Mouse (Mus musculus): Measurements from ENCODE around the gene Cdh1. TPM values are rescaled to one million over a fixed set of nuclear protein-coding genes. Genes with fewer than 3 reads are reported as not detected.
A peak's percentile ranks its signal among the peaks of the same experiment; 100 is the strongest.
"Not testable (repeated sequence)": the region's sequence is repeated elsewhere in the genome, so short reads cannot be mapped to it uniquely, and the experiment has no call there.

Cdh1 gene
- total RNA-seq, 2 experiments from 2014 or later = 0.88 to 4.6 TPM

DNA sequence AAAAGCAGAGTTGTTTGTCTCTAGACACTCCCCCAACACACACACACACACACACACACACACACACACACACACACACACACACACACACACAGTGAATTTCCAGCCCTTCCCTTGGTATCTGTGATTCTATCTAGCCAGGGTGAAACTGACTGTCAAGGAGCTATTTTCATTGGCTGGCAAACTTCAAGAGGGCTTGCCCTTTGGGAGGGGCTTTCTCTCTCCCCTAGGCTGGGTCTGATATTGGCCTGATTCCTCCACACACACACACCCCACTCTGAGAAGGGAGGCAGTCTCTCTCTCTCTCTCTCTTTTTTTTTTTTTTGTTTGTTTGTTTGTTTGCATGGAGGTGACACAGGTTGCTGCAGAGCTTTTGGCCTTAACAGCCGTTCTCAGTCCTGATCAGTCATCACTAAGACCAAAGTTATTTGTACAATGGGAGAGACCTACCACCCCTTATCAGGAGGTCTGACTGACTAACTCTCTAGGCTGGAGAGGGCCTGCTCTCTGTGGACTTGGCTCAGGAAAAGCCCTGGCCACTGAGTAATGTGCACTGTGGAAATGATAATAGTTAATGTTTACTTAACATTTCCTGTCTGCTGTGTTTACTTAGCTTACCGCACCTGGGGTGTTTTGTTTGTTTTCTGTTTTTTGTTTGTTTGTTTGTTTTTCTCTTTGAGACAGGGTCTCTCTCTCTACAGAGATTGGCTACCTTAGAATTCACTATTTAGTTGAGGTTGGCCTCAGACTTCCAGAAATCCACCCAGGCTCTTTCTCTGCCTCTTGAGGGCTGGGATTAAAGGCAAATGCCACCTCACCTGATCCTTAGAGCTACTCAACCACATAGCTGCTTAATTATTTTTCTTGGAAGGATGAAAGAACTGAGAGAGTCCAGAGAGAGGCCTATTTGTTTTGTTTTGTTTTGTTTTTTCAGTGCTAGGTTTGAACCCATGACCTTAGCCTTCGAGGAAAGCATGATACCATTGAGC, 14.4 kb upstream of the Cdh1 start:
- no peak for ATAC-seq (replicated peaks; ENCODE audit: poor library complexity, severe bottlenecking)

DNA sequence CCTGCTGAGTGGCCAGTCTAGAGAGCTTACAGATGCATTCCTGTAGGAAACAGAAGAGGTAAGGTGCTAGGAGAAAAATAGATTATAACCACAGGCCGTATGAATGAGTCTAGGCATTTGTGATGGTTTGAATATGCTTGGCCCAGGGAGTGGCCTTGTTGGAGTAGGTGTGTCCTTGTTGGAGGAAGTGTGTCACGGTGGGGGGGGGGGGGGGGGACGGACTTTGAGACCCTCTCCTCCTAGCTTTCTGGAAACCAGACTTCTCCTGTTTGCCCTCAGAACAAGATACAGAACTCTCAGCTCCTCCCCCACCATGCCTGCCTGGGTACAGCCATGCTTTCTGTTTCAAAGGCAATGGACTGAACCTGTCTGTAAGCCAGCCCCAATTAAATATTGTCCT, 10.7 kb upstream of the Cdh1 start:
- ATAC-seq (replicated peaks; ENCODE audit: poor library complexity, severe bottlenecking) = no peak

DNA sequence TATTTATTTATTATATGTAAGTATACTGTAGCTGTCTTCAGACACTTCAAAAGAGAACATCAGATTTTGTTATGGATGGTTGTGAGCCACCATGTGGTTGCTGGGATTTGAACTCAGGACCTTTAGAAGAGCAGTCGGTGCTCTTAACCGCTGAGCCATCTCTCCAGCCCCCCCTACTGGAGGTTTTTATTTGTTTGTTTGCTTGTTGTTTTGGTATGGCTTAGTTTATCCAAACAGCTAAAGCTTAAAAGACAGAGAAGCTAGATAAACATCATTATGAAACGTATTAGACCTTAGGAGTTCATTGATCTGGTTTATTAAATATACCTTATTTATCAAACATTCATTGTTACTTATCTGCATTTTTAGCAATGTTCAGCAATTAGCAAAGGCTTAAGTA, 7.5 kb upstream of the Cdh1 start:
- ATAC-seq (replicated peaks; ENCODE audit: poor library complexity, severe bottlenecking) = not testable (repeated sequence)

DNA sequence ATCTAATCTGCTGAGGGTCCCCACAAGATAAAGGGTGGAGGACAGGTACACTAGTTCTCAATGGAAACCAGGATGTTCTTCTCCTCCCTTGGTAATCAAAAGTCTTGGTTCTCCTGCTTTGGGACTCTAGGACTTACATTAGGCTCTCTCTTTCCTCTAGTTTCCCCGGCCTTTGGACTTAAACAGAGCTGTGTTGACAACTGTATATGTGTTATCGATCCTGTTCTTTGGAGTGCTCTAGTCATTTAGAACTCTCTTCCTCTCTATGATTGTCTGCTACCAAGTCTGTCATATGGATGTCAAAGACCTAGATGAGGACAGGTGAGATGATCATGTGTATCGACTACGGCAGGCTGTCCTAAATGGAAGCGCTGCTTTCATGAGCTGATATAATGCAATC, 6.1 kb upstream of the Cdh1 start:
- no peak for ATAC-seq (replicated peaks; ENCODE audit: poor library complexity, severe bottlenecking)

DNA sequence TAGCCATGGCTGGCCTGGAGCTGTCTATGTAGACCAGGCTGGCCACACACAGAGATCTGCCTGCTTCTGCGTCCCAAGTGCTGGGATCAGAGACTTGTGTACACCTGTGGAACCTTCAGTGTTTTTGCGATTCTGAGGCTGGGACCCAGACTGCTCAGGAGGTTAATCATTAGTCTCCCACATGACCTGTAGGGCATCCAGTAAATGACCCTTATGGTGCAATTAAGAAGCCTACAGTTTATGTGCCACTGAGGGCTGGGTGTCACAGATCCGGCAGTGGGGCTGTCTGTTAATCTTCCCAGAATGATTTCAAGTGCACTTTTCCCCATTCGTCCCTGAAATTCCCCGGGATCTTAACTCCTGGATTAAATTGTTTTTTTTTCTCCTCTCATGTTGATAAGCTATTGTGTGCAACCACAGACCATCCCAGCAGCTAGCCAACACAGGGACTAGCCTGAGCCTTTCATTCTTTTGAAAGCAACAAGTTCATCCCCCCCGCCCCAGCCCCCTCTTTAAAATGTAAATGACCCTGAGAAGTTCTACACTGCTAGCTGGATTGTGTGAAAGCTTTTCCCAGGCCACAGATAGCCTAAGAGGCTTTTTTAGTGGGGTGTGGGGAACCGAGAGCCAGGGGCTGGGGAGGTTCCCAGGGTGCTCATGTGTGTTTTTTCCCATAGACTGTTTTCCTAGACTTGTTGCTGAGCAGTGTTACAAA, 3.7 kb upstream of the Cdh1 start:
- ATAC-seq (replicated peaks; ENCODE audit: poor library complexity, severe bottlenecking) = no peak

DNA sequence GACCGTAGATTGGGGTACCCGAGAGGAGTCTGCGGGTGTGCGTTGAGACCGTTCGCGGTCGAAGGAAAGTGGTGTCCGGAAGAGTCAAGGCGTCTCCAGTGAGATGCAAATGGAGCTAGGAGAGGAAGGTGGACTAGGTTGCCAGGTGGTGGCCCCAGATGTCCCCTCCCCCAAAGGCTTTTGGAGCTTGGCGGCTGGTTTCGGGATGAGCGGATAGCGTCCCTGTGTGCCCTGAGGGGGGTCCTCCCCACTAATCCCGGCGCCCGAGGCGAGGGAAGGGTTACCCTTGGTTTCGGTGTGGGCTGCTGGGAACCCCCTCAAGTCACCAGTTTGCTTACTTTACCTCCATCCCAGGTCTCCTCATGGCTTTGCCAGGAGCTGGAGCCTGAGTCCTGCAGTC, 782 bp downstream of the Cdh1 start:
- ATAC-seq (replicated peaks; ENCODE audit: poor library complexity, severe bottlenecking) = no peak

DNA sequence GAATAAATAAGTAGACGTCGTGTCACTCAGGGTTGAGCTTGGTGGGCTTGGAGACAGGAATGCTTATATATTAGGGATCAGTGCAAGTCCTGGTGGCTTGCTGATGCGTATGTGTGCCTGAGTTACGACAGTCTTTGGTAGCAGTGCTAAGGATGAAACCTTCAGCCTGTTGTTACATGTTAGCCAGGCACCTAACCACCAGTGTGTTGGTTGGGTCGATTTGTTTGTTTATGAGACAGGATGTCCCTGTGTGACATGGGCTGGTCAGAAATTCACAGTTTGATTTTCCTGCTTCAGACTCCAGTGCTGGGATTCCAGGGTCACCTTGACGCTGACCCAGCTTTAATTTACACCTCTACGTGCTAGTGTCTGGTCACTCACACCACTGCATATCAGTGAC, 2.5 kb downstream of the Cdh1 start:
- no peak for ATAC-seq (replicated peaks; ENCODE audit: poor library complexity, severe bottlenecking)

DNA sequence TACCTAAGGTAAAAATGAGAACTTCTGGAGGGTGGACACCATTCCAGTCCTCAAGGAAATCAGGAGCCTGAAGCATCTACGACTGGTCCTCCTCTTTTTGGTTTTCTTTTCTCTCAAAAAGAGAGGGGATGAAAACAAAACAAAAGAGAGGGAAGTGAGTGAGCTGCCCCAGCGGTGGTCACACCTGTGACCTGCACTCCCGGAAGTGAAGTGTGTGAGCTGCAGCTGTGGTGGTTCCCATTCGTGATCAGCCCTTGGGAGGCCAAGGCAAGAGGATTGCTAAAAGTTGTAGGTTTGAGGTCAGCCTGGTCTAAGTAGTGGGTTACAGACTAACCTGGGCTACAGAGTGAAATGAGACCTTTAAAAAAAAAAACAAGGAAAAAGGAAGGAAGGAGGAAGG, 3.0 kb downstream of the Cdh1 start:
- ATAC-seq (replicated peaks; ENCODE audit: poor library complexity, severe bottlenecking) = no peak

DNA sequence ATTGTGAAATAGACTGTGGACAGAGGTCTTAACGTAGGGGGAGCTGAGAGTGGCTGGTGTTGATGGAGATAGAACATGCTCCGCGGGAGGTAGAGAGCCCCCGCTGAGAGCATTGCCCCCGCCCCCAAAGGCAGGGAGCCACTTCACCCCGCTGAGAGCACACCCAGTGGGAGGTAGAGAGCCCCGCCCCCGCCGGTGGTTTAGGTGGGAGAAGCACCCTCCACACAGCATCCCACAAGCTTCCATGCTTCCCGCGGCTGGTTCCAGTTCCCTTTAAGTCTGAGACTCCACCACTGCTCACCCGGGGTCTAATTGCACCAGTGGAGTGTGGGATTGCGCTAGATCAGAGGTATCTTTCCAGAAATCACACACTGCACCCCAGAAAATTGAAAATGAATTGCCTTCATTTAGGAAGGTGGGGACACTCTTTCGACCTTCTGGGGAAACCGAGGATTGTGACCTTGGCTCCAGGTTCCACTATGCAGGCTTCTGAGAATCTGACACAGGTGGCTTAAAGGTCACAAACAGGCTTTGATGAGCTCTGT, 3.5 kb downstream of the Cdh1 start:
- ATAC-seq (replicated peaks; ENCODE audit: poor library complexity, severe bottlenecking) = peak; percentile 44

DNA sequence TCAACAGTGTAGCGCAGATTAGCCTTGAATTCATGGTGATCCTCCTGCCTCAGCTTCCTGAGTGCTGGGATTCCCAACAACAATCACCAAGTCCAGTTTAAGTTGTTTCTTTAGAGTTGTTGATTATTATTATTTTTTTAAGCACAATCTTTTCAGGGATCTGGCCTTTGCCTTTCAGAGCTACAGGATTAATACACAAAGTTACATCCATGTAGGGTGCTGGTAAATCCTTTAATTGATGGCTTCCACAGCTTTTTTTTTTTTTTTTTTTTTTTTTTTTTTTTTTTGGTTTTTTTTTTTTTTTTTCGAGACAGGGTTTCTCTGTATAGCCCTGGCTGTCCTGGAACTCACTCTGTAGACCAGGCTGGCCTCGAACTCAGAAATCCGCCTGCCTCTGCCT, 4.6 kb downstream of the Cdh1 start:
- not testable (repeated sequence) for ATAC-seq (replicated peaks; ENCODE audit: poor library complexity, severe bottlenecking)

DNA sequence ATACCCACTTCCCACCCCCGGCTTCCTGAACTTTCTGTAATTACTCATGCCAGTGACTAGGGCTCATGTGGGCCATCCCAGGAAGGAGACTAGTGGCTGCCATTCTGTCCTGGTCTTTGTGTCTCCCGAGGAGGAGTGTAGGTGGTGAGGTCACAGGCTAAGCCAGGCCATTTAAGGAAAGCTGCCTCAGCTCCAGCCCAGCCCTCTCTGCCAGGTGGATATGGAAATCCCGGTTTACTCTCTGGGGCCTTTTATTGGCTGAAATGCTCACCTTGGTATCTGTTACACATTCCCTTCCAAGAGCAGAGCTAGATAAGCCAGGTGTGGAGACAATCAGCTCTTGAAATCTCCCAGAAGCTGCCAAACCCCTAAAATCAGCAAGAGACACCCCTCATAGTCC, 5.3 kb downstream of the Cdh1 start:
- no peak for ATAC-seq (replicated peaks; ENCODE audit: poor library complexity, severe bottlenecking)

DNA sequence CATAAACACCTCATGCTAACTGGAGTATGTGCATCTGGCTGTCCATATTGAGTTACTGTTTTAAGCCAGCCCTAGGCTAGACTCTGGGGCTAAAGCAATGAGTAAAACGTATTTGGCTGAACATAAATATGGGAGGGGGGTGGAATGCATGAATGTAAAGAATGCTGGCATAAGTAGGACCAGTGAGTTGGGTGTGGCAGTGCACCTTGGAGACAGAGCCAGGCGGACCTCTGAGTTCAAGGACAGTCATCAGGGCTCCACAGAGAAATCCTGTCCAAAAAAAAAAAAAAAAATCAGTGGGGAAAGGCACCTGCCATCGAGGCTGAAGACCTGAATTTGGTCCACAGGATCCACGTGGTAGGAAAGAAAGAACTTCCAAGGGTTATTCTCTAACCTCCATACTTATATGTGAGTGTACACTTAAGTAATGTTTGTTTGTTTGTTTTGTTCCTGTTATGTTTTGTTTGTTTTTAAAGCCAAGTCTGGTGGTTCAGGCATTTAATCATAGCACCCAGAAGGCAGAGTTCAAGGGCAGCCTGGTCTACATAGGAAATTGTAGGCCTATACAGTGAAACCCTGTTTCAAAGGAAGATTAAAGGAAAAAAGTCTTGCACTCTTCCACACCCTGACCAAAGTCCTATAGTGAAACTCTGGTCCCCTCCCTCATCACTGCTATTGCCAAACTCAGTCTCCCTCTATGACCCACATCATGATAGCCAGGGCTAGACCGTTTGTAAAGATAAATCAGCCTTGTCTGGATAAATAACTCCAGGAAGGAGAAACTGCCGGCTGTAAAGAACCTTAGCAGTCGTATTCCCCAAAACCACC, 6.1 kb downstream of the Cdh1 start:
- ATAC-seq (replicated peaks; ENCODE audit: poor library complexity, severe bottlenecking) = no peak

DNA sequence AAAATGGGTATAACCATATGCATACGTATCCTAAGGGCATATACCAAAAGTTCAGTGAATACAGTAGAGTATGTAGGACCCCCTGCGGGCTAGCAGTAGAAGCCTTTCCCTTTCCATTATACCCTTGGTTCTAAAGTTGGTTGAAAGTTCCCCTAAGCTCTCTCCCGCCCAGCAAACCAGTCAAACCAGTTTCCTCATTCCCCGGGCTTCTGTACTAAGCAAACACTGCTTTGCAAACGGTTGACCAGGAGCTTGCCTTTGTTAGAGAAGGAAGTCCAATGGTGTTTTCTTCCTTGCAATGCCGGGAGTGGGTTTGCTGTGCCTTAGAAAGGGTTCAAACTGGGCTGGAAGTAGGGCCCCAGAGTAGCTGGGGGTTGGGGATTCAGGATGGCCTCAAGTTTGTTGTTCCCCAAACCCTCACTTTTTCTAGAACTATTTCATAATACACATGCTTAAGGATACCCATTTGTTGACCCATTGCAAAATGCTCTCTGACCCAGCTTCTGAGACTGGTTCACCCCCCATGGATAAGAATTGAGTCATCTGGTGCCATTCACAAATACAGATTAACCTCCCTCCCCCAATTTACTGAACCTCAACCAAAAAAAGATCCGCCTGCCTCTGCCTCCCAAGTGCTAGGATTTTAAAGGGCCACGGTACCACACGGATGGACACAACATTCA, 7.9 kb downstream of the Cdh1 start:
- ATAC-seq (replicated peaks; ENCODE audit: poor library complexity, severe bottlenecking) = peak; percentile 43

DNA sequence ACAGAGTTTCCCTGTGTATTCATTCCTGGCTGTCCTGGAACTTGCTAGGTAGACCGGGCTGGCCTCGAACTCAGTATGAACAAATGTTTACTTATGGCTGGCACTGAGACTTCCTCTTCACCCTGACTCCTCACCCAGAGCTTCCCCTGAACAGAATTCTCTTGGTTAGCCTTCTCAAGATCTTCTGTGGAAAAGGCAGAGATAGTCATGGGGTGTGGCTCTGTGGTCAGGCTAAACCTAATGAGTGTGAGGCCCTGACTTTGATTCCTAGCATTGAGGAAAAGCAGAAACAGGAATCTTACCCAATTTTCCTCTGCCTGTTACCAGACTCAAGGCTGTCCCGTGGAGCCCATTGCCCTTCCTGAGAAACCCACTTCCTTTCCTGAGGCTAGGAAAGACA, 8.9 kb downstream of the Cdh1 start:
- peak; percentile 89 for ATAC-seq (replicated peaks; ENCODE audit: poor library complexity, severe bottlenecking)

DNA sequence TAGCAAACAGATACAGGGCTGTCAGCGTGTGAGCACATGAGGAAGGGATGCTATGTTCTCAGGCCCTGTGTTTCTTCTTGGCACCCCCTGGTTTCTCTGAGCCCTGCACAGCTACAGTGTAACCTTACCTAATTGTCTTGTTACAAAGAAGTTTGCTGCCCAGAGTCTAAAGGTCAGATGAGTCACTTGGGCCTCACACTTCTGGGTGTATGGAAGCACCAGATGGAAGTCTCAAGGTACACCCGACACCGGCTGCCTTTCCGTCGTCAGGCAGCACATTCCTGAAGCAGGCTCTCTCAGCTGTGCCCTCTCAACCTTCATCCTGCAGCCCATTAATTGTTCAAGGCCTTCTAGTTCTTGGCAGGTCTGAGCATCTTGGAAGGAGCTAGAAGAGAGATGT, 11.6 kb downstream of the Cdh1 start:
- no peak for ATAC-seq (replicated peaks; ENCODE audit: poor library complexity, severe bottlenecking)

DNA sequence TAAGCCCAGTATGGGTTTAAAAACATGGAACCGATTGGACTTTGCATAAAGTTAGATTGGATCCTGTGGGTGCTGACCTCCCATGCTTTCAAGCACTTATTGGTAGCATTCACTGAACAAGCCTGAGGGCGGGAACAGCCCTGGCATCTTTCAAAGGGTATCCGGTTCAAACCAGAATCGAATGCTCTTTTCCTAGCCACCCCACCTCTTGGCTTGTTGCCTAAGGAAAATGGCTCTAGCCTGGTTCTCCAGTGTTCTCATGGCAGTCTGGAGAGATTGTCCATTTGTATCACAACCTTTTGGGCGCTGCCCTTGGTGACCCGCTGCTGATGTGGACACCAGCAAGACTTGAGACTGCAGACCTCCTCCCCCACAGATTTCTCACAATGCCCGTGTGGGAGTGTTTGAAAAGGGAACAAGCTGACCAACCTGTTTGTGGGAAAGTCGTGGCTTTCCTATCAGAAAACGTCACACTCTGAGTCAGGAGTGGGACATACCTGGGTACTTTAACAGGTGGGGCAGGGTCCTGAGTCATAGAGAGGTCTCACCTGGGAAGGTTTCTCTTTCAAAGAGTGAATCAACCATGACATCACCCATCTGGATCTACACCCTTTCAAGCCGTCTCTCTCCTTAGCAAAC, 12.6 kb downstream of the Cdh1 start:
- no peak for ATAC-seq (replicated peaks; ENCODE audit: poor library complexity, severe bottlenecking)

DNA sequence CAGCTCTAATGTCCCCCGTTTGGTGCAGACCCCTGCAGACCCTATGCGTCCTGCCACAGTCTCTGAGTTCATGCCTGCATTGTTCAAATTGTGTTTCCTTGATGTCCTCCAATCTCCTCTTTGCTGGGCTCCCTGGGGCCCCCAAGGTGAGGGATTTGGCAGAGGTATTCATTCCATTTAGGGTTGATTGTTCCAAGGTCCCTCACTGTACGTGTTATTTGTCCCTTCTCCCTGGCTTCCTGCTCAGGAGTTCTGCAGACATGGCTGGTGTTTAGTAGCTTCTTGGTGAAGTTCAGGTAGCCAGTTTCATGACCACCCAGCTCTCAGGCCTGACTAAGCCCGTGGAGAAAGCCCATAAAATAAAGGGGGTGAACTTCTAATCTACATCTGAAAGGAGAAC, 13.5 kb downstream of the Cdh1 start:
- ATAC-seq (replicated peaks; ENCODE audit: poor library complexity, severe bottlenecking) = no peak

DNA sequence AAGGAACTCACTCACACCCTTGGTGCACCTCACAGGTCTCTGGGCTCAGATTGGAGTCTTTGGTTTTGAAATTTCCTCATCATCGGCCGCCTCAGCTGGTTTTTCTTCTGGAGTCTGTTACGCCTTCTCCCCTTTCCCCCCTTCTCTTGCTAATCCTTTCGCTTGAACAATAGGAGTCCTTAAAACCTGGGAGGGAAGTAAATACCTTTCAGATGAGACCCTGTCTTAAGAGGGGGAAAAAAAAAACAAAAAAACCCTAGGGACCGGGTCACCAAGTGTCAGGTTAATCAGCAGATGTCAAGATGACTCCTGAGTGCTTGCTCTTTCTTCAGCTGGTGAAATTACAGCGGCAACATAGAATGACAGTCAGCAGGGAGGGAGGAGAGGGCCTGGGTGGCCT, 14.0 kb downstream of the Cdh1 start:
- no peak for ATAC-seq (replicated peaks; ENCODE audit: poor library complexity, severe bottlenecking)

DNA sequence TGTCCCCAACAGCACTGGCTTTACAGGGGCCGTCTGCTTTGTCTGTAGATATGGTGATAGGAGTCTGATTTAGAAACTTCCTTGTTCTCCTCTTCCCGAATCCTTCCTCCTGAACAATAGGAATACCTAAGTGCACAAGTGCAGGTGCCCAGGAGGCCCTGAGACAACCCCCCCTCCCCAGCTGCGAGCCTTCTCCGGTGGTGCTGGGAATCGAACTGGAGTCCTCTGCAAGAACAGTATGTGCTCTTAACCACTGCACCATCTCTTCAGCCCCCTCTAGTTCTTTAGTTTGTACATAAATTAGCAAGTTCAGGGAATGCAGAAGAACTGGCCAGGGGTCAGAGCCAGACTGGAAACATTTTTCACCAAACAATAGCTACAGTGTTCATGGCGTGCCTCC, 14.7 kb downstream of the Cdh1 start:
- ATAC-seq (replicated peaks; ENCODE audit: poor library complexity, severe bottlenecking) = no peak

Measured in granulocyte monocyte progenitor cell, adult 5-6 weeks (primary cell).